Mouse (Mus musculus): ENCODE measurements around the gene Plxnc1. TPM values are rescaled to one million over a fixed set of nuclear protein-coding genes. Genes with fewer than 3 reads are reported as not detected.
A peak's percentile ranks its signal among the peaks of the same experiment; 100 is the strongest.

The Plxnc1 gene
- total and polyA plus RNA-seq, 2 experiments from 2014 or later, result 1.4 to 9.4 TPM

GRCm38 (mm10) chr10:94975099-94975496, 30.5 kb upstream of the Plxnc1 start:
- Histone ChIP-seq H3K4me1 (ENCODE audit: control insufficient read depth, insufficient read depth) (peaks cover 8% of the 10 kb centered on the region; the same call in 1 of the 2 replicates), H3K27ac (ENCODE audit: low read depth) (no peak overlapping the region), H3K4me2 (ENCODE audit: low read depth, low read length) (0 out of 2 replicates have a peak overlapping the region, but pooled peaks have one; percentile 25), H3K9ac (replicated peaks; ENCODE audit: low read depth, low read length) (no peak overlapping the region), H3K36me3 (replicated peaks; ENCODE audit: control insufficient read depth, insufficient read depth, low read length) (no peaks in the 10 kb centered on the region), H3K9me3 (replicated peaks; ENCODE audit: control insufficient read depth, low read length) (no peaks in the 10 kb centered on the region), H3K27me3 (ENCODE audit: control insufficient read depth, insufficient read depth, low read length) (no peaks in the 10 kb centered on the region), H3K4me3 (ENCODE audit: low read depth, low read length) (no peak overlapping the region)
- TF ChIP-seq CTCF (IDR thresholded peaks at IDR 0.05; ENCODE audit: low read depth), result no peak
- 59% methylated on average over 4 of the region's 4 CpGs for WGBS
- DNase-seq (ENCODE audit: low spot score) (no peak), ATAC-seq (ENCODE audit: insufficient read depth, low read depth) (no peak)

- H3K4me2 ChIP-seq (ENCODE audit: low read depth, low read length), result 0 out of 2 replicates have a peak overlapping the region, but pooled peaks have one; percentile 25
- TF ChIP-seq CTCF (IDR thresholded peaks at IDR 0.05; ENCODE audit: low read depth), result no peak
- TF ChIP-seq EP300 (IDR thresholded peaks at IDR 0.05; ENCODE audit: low read depth), result no peak
- H3K4me1 ChIP-seq (ENCODE audit: control insufficient read depth, insufficient read depth), result peaks cover 8% of the 10 kb centered on the region; the same call in 1 of the 2 replicates
- H3K4me3 ChIP-seq (ENCODE audit: low read depth, low read length), result no peak overlapping the region
- 41% methylated on average over 9 of the region's 9 CpGs for WGBS
- H3K36me3 ChIP-seq (replicated peaks; ENCODE audit: control insufficient read depth, insufficient read depth, low read length), result no peaks in the 10 kb centered on the region
- DNase-seq (ENCODE audit: low spot score), result peak; percentile 32
- H3K9ac ChIP-seq (replicated peaks; ENCODE audit: low read depth, low read length), result no peak overlapping the region
- H3K27me3 ChIP-seq (ENCODE audit: control insufficient read depth, insufficient read depth, low read length), result no peaks in the 10 kb centered on the region
- no peak overlapping the region for H3K27ac ChIP-seq (ENCODE audit: low read depth)
- H3K9me3 ChIP-seq (replicated peaks; ENCODE audit: control insufficient read depth, low read length), result no peaks in the 10 kb centered on the region
- ATAC-seq (ENCODE audit: insufficient read depth, low read depth), result peak; percentile 49; the same call in 1 of the 2 replicates
Observed at GRCm38 (mm10) chr10:94974345-94975098, 29.9 kb upstream of the Plxnc1 start.

- TF ChIP-seq CTCF (IDR thresholded peaks at IDR 0.05; ENCODE audit: low read depth) (no peak), EP300 (IDR thresholded peaks at IDR 0.05; ENCODE audit: low read depth) (no peak)
- no peak overlapping the region for H3K4me2 ChIP-seq (ENCODE audit: low read depth, low read length)
- H3K9me3 ChIP-seq (replicated peaks; ENCODE audit: control insufficient read depth, low read length), result no peaks in the 10 kb centered on the region
- no peak for ATAC-seq (ENCODE audit: insufficient read depth, low read depth)
- H3K27ac ChIP-seq (ENCODE audit: low read depth), result no peak overlapping the region
- no peak for DNase-seq (ENCODE audit: low spot score)
- peaks cover 8% of the 10 kb centered on the region; the same call in 1 of the 2 replicates for H3K4me1 ChIP-seq (ENCODE audit: control insufficient read depth, insufficient read depth)
- no peak overlapping the region for H3K9ac ChIP-seq (replicated peaks; ENCODE audit: low read depth, low read length)
- no peaks in the 10 kb centered on the region for H3K27me3 ChIP-seq (ENCODE audit: control insufficient read depth, insufficient read depth, low read length)
- H3K36me3 ChIP-seq (replicated peaks; ENCODE audit: control insufficient read depth, insufficient read depth, low read length), result no peaks in the 10 kb centered on the region
- 66% methylated on average over 3 of the region's 3 CpGs for WGBS
- H3K4me3 ChIP-seq (ENCODE audit: low read depth, low read length), result no peak overlapping the region
Observed at GRCm38 (mm10) chr10:94971625-94972161, 27.1 kb upstream of the Plxnc1 start.

- peaks cover 8% of the 10 kb centered on the region; the same call in 1 of the 2 replicates for H3K4me1 ChIP-seq (ENCODE audit: control insufficient read depth, insufficient read depth)
- H3K27ac ChIP-seq (ENCODE audit: low read depth), result no peak overlapping the region
- WGBS, result 60% methylated on average over 6 of the region's 6 CpGs
- TF ChIP-seq EP300 (IDR thresholded peaks at IDR 0.05; ENCODE audit: low read depth), result no peak
- no peak for TF ChIP-seq CTCF (IDR thresholded peaks at IDR 0.05; ENCODE audit: low read depth)
- no peak overlapping the region for H3K4me3 ChIP-seq (ENCODE audit: low read depth, low read length)
- no peak overlapping the region for H3K9ac ChIP-seq (replicated peaks; ENCODE audit: low read depth, low read length)
- H3K4me2 ChIP-seq (ENCODE audit: low read depth, low read length), result no peak overlapping the region
- H3K36me3 ChIP-seq (replicated peaks; ENCODE audit: control insufficient read depth, insufficient read depth, low read length), result no peaks in the 10 kb centered on the region
- DNase-seq (ENCODE audit: low spot score) (no peak), ATAC-seq (ENCODE audit: insufficient read depth, low read depth) (no peak)
- H3K27me3 ChIP-seq (ENCODE audit: control insufficient read depth, insufficient read depth, low read length), result no peaks in the 10 kb centered on the region
- H3K9me3 ChIP-seq (replicated peaks; ENCODE audit: control insufficient read depth, low read length), result peaks cover 3% of the 10 kb centered on the region; the same call in 1 of the 2 replicates
Observed at GRCm38 (mm10) chr10:94970221-94970620, 25.6 kb upstream of the Plxnc1 start.

GRCm38 (mm10) chr10:94967468-94967867, 22.8 kb upstream of the Plxnc1 start:
- Histone ChIP-seq H3K27me3 (ENCODE audit: control insufficient read depth, insufficient read depth, low read length) (no peaks in the 10 kb centered on the region), H3K4me3 (ENCODE audit: low read depth, low read length) (no peak overlapping the region), H3K4me2 (ENCODE audit: low read depth, low read length) (no peak overlapping the region), H3K27ac (ENCODE audit: low read depth) (no peak overlapping the region), H3K9ac (replicated peaks; ENCODE audit: low read depth, low read length) (no peak overlapping the region), H3K36me3 (replicated peaks; ENCODE audit: control insufficient read depth, insufficient read depth, low read length) (no peaks in the 10 kb centered on the region), H3K4me1 (ENCODE audit: control insufficient read depth, insufficient read depth) (no peaks in the 10 kb centered on the region), H3K9me3 (replicated peaks; ENCODE audit: control insufficient read depth, low read length) (peaks cover 8% of the 10 kb centered on the region)
- TF ChIP-seq EP300 (IDR thresholded peaks at IDR 0.05; ENCODE audit: low read depth) (no peak), CTCF (IDR thresholded peaks at IDR 0.05; ENCODE audit: low read depth) (no peak)
- WGBS, result 83% methylated on average over 7 of the region's 7 CpGs
- DNase-seq (ENCODE audit: low spot score) (no peak), ATAC-seq (ENCODE audit: insufficient read depth, low read depth) (no peak)

All from heart, postnatal 0 days (tissue).